8 mouse cellular contexts compared by ENCODE assay signal in the genomic region with DNA sequence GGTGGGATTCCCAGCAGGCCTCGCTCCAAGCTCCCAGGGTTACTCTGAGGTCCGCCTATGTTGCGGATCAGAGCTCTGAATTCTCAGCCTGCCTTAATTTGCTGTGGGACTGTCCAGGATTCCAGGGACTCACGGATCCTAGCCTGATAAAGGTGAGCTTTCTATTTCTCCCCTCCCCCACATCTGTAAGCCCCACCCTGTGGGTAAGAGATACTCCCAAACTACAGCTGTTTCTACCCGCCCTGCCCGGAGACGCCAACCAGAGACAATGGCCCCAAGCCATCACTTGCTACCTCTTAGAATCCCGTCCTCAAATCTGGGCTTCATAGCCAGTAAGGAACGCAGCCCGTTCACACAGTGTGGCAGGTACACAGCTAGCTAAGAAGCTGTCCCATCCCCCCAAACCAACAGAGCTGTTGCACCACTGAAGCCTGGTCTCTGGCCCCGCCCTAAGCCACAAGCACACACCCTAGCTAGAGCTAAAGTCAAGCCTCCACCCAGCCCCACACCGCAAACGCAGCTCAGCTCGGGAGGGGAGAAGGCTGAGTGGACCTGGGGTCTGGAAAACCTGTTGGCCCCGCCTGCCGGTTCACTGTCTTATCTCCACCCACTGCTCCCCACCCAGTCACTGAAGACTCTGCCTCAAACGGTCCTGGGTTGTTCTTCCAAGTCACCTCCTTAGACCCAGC. TPM values are rescaled to one million over a fixed set of nuclear protein-coding genes. Genes with fewer than 3 reads are reported as not detected.
A peak's percentile ranks its signal among the peaks of the same experiment; 100 is the strongest.
DNase-seq lines count a peak whose midpoint lies in the region; ATAC-seq and TF ChIP-seq lines count a peak whose summit lies in the region.

No protein-coding gene starts in this region.

- no peak for TF ChIP-seq POLR2A in lung, adult 2 months (IDR thresholded peaks at IDR 0.05; ENCODE audit: borderline replicate concordance, extremely low read depth, low read depth, low read length)

- no peak for TF ChIP-seq CTCF in lung, adult 2 months (IDR thresholded peaks at IDR 0.05; ENCODE audit: insufficient read depth, low read length)

- peak; percentile 67 to 72 for DNase-seq in lung, adult 18-20 months
- no peak for DNase-seq in lung, adult 2 months
- DNase-seq in embryonic facial prominence, embryonic 14.5 days (ENCODE audit: low spot score) = peak; percentile 61
- DNase-seq in liver, embryonic 13.5 days = peak; percentile 73
- peak; percentile 52 to 58 for DNase-seq in natural killer cell, adult 2 months (ENCODE audit: low spot score in 2 of 2)
- peak; percentile 45 for DNase-seq in yolk sac, embryonic 10.5 days (ENCODE audit: low spot score)
- DNase-seq in cerebellum, postnatal 25 days = no peak
- DNase-seq in kidney, postnatal 10 days = no peak

- peaks cover 11% of the 10 kb centered on the region for H3K27me3 ChIP-seq in embryonic facial prominence, embryonic 14.5 days (replicated peaks; ENCODE audit: control insufficient read depth, insufficient read depth, low read length)
- peaks cover 37% of the 10 kb centered on the region for H3K27me3 ChIP-seq in liver, embryonic 13.5 days

- H3K27ac ChIP-seq in embryonic facial prominence, embryonic 14.5 days (replicated peaks; ENCODE audit: low read depth, low read length) = no peak overlapping the region
- peak overlapping the region; percentile 92 for H3K27ac ChIP-seq in liver, embryonic 13.5 days

- WGBS in lung, adult 2 months = 12% methylated on average over 17 of the region's 17 CpGs
- WGBS in embryonic facial prominence, embryonic 14.5 days = 7% methylated on average over 17 of the region's 17 CpGs
- WGBS in liver, embryonic 13.5 days (ENCODE audit: insufficient replicate concordance) = 7% methylated on average over 17 of the region's 17 CpGs

- peak; percentile 62 for ATAC-seq in embryonic facial prominence, embryonic 14.5 days (ENCODE audit: low read depth)
- peak; percentile 95 for ATAC-seq in liver, embryonic 13.5 days (ENCODE audit: low read depth)

- no peak overlapping the region for H3K4me3 ChIP-seq in lung, adult 2 months (replicated peaks; ENCODE audit: extremely low read depth, low read depth, low read length)
- no peak overlapping the region for H3K4me3 ChIP-seq in embryonic facial prominence, embryonic 14.5 days (ENCODE audit: low read depth, low read length)
- peak overlapping the region; percentile 51 for H3K4me3 ChIP-seq in liver, embryonic 13.5 days (replicated peaks)

- no peaks in the 10 kb centered on the region for H3K9me3 ChIP-seq in embryonic facial prominence, embryonic 14.5 days (ENCODE audit: control insufficient read depth, low read length)
- no peaks in the 10 kb centered on the region for H3K9me3 ChIP-seq in liver, embryonic 13.5 days (replicated peaks)

- H3K4me1 ChIP-seq in lung, adult 2 months (ENCODE audit: control insufficient read depth, insufficient read depth, low read length) = no peaks in the 10 kb centered on the region
- H3K4me1 ChIP-seq in embryonic facial prominence, embryonic 14.5 days (ENCODE audit: control insufficient read depth, insufficient read depth, low read length) = peaks cover 19% of the 10 kb centered on the region
- H3K4me1 ChIP-seq in liver, embryonic 13.5 days (replicated peaks) = peaks cover 66% of the 10 kb centered on the region

- H3K4me2 ChIP-seq in embryonic facial prominence, embryonic 14.5 days (ENCODE audit: low read depth, low read length) = peak overlapping the region; percentile 23
- peak overlapping the region; percentile 87 for H3K4me2 ChIP-seq in liver, embryonic 13.5 days

- H3K36me3 ChIP-seq in embryonic facial prominence, embryonic 14.5 days (ENCODE audit: control insufficient read depth, insufficient read depth, low read length) = no peaks in the 10 kb centered on the region
- H3K36me3 ChIP-seq in liver, embryonic 13.5 days = no peaks in the 10 kb centered on the region

- H3K9ac ChIP-seq in embryonic facial prominence, embryonic 14.5 days (ENCODE audit: low read depth, low read length) = no peak overlapping the region
- H3K9ac ChIP-seq in liver, embryonic 13.5 days = peak overlapping the region; percentile 75

RNA-seq across cellular contexts. Expression of a gene that starts 23.9 kb away (rescaled TPM):
- 6.0 and 6.1 TPM in 2 replicates for polyA plus RNA-seq in lung, adult 2 months (2012; rRNA removed)
- 1.5 TPM in 2 replicates for polyA plus RNA-seq in embryonic facial prominence, embryonic 14.5 days (2014; fragmentation: Nextera tagmentation; extraction: Ambion mirVana)
- polyA plus RNA-seq in liver, embryonic 13.5 days (2015; fragmentation: Nextera tagmentation; extraction: Ambion mirVana) = 1.5 and 1.6 TPM in 2 replicates

Comparison
In these comparisons a context has a peak if more than half of its experiments do, and no peak if none do; other contexts are left out.
1. DNase-seq: peak in lung, adult 18-20 months (2 of 2), embryonic facial prominence, embryonic 14.5 days (single experiment), liver, embryonic 13.5 days (single experiment), natural killer cell, adult 2 months (2 of 2) and yolk sac, embryonic 10.5 days (single experiment); none in lung, adult 2 months (single experiment), cerebellum, postnatal 25 days (0 of 2) and kidney, postnatal 10 days (single experiment).